Mouse (Mus musculus) liver, embryonic 14.5 days (tissue): ENCODE measurements at regions not wholly inside any gene's neighbourhood (a gene's known extent, or its start where the extent isn't known, plus 50 kb on each side); places are given as distances from the start of the nearest gene placed in this dataset.

ENCODE experiments used
- ATAC-seq: fragments of 200-750 bp; cut with Nextera tagmentation; 2 replicates; pipeline ENCODE4 v1.8.0; 2017; ENCODE audit warnings: moderate number of reproducible peaks, mild to moderate bottlenecking, moderate library complexity; ENCODE audit not compliant: insufficient read depth
- DNase-seq, 3 experiments: peaks; one replicate each; pipeline ENCODE4 v3.0.0-alpha.2; 2012 to 2013; ENCODE audit warnings: low read depth in 3 of 3, low spot score in 3 of 3
- H3K27ac ChIP-seq: fragments of 300-500 bp; sonication (generic); 2 replicates; pipeline ENCODE4 v1.5.1; 2014; ENCODE audit warnings: moderate library complexity, mild to moderate bottlenecking, control low read depth, inconsistent platforms
- H3K27me3 ChIP-seq: fragments of 300-500 bp; sonication (generic); 2 replicates; pipeline ENCODE4 v1.6.1; 2014; ENCODE audit warnings: mild to moderate bottlenecking, low read length, moderate library complexity; ENCODE audit not compliant: control insufficient read depth, insufficient read depth
- H3K36me3 ChIP-seq: fragments of 300-500 bp; sonication (generic); replicated peaks from 2 replicates; pipeline ENCODE4 v1.6.1; 2014; ENCODE audit warnings: low read depth; ENCODE audit not compliant: control insufficient read depth, insufficient read depth
- H3K4me1 ChIP-seq, 2 experiments: fragments of 200-500 bp in 1 of 2; fragments of 300-500 bp in 1 of 2; sonication (generic) in 1 of 2; replicated peaks; 2 replicates each; pipeline ENCODE4 v1.6.1; 2012 to 2014; ENCODE audit warnings: antibody characterized with exemption in 1 of 2, inconsistent platforms in 1 of 2, low read length in 1 of 2; ENCODE audit not compliant: control insufficient read depth in 2 of 2, insufficient read depth in 2 of 2
- H3K4me2 ChIP-seq: fragments of 300-500 bp; sonication (generic); 2 replicates; pipeline ENCODE4 v1.6.1; 2014; ENCODE audit warnings: low read depth, mild to moderate bottlenecking, control low read depth, moderate library complexity
- H3K4me3 ChIP-seq, 2 experiments: fragments of 200-500 bp in 1 of 2; fragments of 300-500 bp in 1 of 2; sonication (generic) in 1 of 2; 2 replicates each; pipeline ENCODE4 v1.5.1; 2012 to 2014; ENCODE audit warnings: low read depth in 2 of 2, low read length in 2 of 2, mild to moderate bottlenecking in 2 of 2, control low read depth in 1 of 2, inconsistent platforms in 1 of 2, moderate library complexity in 1 of 2; ENCODE audit not compliant: insufficient read depth in 1 of 2
- H3K9ac ChIP-seq: fragments of 300-500 bp; sonication (generic); replicated peaks from 2 replicates; pipeline ENCODE4 v1.6.1; 2014; ENCODE audit warnings: mild to moderate bottlenecking, control low read depth, moderate library complexity
- H3K9me3 ChIP-seq: fragments of 300-500 bp; sonication (generic); 2 replicates; pipeline ENCODE4 v1.6.1; 2016; ENCODE audit warnings: low read length, mixed read lengths; ENCODE audit not compliant: control insufficient read depth
- CTCF ChIP-seq: IDR thresholded peaks from 2 replicates; pipeline ENCODE4 v1.5.1; 2016; ENCODE audit warnings: antibody characterized with exemption, low read depth, control low read depth
- EP300 ChIP-seq: IDR thresholded peaks from 2 replicates; pipeline ENCODE4 v1.6.1; 2016; ENCODE audit warnings: antibody characterized with exemption, low read depth
- WGBS: fragments of 180-500 bp; shearing (Covaris S2); extraction: QIAGEN DNeasy Blood & Tissue Kit; methylation state at CpG from one replicate; pipeline ENCODE4 v1.1.7; 2014; ENCODE audit not compliant: insufficient replicate concordance; 5-methylcytosine and 5-hydroxymethylcytosine counted together

- Histone ChIP-seq H3K4me1 (no peaks in the 10 kb centered on the region), H3K4me2 (no peak overlapping the region), H3K4me3 (no peak overlapping the region), H3K9ac (no peak overlapping the region), H3K27ac (no peak overlapping the region), H3K27me3 (no peaks in the 10 kb centered on the region), H3K9me3 (no peaks in the 10 kb centered on the region), H3K36me3 (no peaks in the 10 kb centered on the region)
- 67% methylated on average over 5 of the region's 5 CpGs for WGBS
- ATAC-seq (no peak), DNase-seq (no peak)
- no peak for TF ChIP-seq CTCF
- no peak for TF ChIP-seq EP300
Measured at GRCm38 (mm10) chr12:29090451-29090850, 338.8 kb downstream of the Eipr1 start.

GRCm38 (mm10) chr12:29095406-29096032 lies 343.9 kb downstream of the Eipr1 start:
- no peak overlapping the region for H3K9ac ChIP-seq
- no peaks in the 10 kb centered on the region for H3K36me3 ChIP-seq
- no peak overlapping the region for H3K4me2 ChIP-seq
- no peaks in the 10 kb centered on the region for H3K9me3 ChIP-seq
- 35% methylated on average over 1 of the region's 1 CpGs for WGBS
- no peaks in the 10 kb centered on the region for H3K27me3 ChIP-seq
- ATAC-seq: no peak
- H3K4me3 ChIP-seq: no peak overlapping the region
- TF ChIP-seq EP300: no peak
- no peak for TF ChIP-seq CTCF
- DNase-seq: no peak
- no peak overlapping the region for H3K27ac ChIP-seq
- no peaks in the 10 kb centered on the region for H3K4me1 ChIP-seq

DNA sequence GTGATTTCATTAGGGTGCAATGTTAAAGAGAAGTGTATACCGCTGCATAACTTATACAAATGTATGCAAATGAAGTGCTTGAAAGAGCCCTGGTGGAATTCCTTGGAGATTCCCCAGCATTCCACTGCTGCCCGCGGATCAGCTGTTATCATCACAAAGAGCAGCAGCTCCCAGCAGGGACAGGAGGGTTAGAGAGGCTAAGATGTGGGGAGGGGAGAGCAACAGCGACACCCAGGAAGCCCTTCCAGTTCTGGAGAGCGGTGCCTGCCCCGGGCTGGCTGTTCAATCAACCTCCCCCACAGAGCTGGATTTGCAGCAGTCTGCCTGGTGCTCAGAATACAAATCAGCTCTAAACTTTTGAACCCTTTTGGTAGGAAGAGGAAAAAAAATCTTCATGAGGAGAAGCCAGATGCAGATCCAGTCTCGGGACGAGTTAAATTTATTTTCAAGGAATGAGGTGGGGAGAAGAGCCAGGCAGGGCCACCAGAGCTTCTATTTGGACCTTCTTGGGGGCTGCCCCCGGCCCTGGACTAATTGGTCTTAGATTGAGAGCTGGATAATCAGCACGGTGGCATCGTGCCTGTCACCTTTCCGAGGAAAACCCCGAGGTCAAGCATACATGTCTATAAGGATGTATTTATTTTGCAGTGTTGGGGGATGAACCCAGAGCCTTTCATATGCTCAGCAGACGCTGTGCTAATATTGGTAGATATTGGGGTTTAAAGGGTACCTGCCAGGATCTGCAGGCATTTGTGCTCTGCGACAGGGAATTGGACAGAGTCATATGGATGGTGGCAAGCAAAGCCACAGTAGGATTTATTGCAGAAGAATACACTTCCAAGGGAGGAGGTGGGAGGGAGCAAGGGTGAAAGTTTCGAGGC lies 344.7 kb downstream of the Eipr1 start:
- H3K27me3 ChIP-seq: no peaks in the 10 kb centered on the region
- DNase-seq: no peak
- no peak overlapping the region for H3K27ac ChIP-seq
- H3K9me3 ChIP-seq: no peaks in the 10 kb centered on the region
- no peaks in the 10 kb centered on the region for H3K36me3 ChIP-seq
- WGBS: 12% methylated on average over 16 of the region's 16 CpGs
- H3K9ac ChIP-seq: no peak overlapping the region
- H3K4me2 ChIP-seq: no peak overlapping the region
- TF ChIP-seq EP300 (no peak), CTCF (no peak)
- H3K4me3 ChIP-seq: no peak overlapping the region
- no peaks in the 10 kb centered on the region for H3K4me1 ChIP-seq
- ATAC-seq: no peak

- Histone ChIP-seq H3K27ac (no peak overlapping the region), H3K4me3 (no peak overlapping the region), H3K36me3 (no peaks in the 10 kb centered on the region), H3K4me1 (no peaks in the 10 kb centered on the region), H3K27me3 (no peaks in the 10 kb centered on the region), H3K9ac (no peak overlapping the region), H3K4me2 (no peak overlapping the region), H3K9me3 (no peaks in the 10 kb centered on the region)
- 39% methylated on average over 3 of the region's 3 CpGs for WGBS
- no peak for DNase-seq
- no peak for ATAC-seq
- no peak for TF ChIP-seq CTCF
- no peak for TF ChIP-seq EP300
Measured at GRCm38 (mm10) chr12:29100042-29100570, 348.5 kb downstream of the Eipr1 start.

DNA sequence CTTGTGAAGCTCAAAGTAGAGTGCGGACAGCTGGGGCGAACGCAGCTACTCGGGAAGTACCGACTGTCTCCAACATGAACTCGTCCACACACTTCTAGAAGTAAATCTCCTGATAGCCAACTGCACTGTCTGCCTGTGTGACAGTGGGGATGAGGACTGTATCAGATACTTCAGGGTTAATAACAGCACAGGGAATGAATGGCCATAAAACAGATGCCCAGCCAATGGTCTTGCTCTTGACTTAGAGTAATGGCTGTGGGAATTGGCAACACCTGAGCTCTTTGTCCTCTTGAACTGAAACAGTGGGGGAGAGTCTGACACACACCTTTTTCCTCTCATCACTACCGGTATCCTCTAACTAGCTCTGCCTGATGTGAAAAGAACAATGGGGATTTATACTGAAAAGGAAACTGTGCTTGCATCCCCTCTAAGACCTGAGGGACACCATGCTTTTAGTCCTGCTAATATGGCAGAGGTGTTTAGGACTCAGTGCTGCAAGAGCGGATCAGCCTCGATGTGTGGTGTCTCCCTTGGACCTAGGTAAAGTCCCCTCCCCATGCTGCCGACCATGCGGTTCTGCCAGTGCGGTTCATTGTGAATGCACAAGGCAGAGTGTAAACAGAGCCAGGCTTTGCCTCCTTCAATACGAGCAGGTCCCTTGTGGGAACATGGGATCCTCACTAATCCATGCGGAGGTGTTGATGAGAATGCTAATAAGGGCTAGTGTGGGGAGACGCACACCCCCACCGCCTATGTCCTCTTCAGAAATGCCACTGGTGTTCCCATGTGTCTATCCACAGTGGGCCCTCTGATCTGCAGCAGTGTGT lies 355.5 kb downstream of the Eipr1 start:
- no peak overlapping the region for H3K9ac ChIP-seq
- H3K9me3 ChIP-seq: no peaks in the 10 kb centered on the region
- TF ChIP-seq CTCF (no peak), EP300 (no peak)
- no peaks in the 10 kb centered on the region for H3K4me1 ChIP-seq
- no peak overlapping the region for H3K4me3 ChIP-seq
- no peaks in the 10 kb centered on the region for H3K27me3 ChIP-seq
- 59% methylated on average over 16 of the region's 16 CpGs for WGBS
- H3K36me3 ChIP-seq: no peaks in the 10 kb centered on the region
- ATAC-seq (no peak), DNase-seq (no peak)
- no peak overlapping the region for H3K4me2 ChIP-seq
- H3K27ac ChIP-seq: no peak overlapping the region
